10 mouse cellular contexts compared by ENCODE assay signal in genomic region chr17:45885461-45886336, GRCm38 (mm10).
DNase-seq lines count a peak whose midpoint lies in the region; ATAC-seq lines count a peak whose summit lies in the region.
"Had no signal": no experiment of that assay in that cellular context is flagged by ENCODE, and none has a peak within 500 bp of the region (broad histone marks: within the 10 kb centered on the region; RNA-seq: fewer than 3 reads in every experiment).

No protein-coding gene starts in this region.

- no peaks in the 10 kb centered on the region for H3K36me3 ChIP-seq in kidney, embryonic 14.5 days (ENCODE audit: control insufficient read depth, insufficient read depth, low read length)
- no peaks in the 10 kb centered on the region for H3K36me3 ChIP-seq in intestine, embryonic 14.5 days (ENCODE audit: control insufficient read depth, insufficient read depth, low read length)
- H3K36me3 ChIP-seq in limb, embryonic 15.5 days, result no peaks in the 10 kb centered on the region
- no peaks in the 10 kb centered on the region for H3K36me3 ChIP-seq in stomach, embryonic 15.5 days

- 40% methylated on average over 24 of the region's 24 CpGs for WGBS in kidney, embryonic 14.5 days
- 47% methylated on average over 24 of the region's 24 CpGs for WGBS in intestine, embryonic 14.5 days
- WGBS in limb, embryonic 15.5 days, result 39% methylated on average over 24 of the region's 24 CpGs
- 42% methylated on average over 24 of the region's 24 CpGs for WGBS in stomach, embryonic 15.5 days

- H3K4me1 ChIP-seq in kidney, embryonic 14.5 days (ENCODE audit: control insufficient read depth, insufficient read depth, low read length), result peaks cover 16% of the 10 kb centered on the region
- peaks cover 12% of the 10 kb centered on the region for H3K4me1 ChIP-seq in intestine, embryonic 14.5 days (replicated peaks; ENCODE audit: control insufficient read depth, insufficient read depth, low read length)
- peaks cover 33% of the 10 kb centered on the region for H3K4me1 ChIP-seq in limb, embryonic 15.5 days
- peaks cover 13% of the 10 kb centered on the region for H3K4me1 ChIP-seq in stomach, embryonic 15.5 days

- H3K27ac ChIP-seq in kidney, embryonic 14.5 days (ENCODE audit: low read depth, low read length), result no peak overlapping the region
- H3K27ac ChIP-seq in intestine, embryonic 14.5 days (ENCODE audit: low read depth), result peak overlapping the region; percentile 7; the same call in 1 of the 2 replicates
- H3K27ac ChIP-seq in limb, embryonic 15.5 days, result peak overlapping the region; percentile 63
- peak overlapping the region; percentile 27 for H3K27ac ChIP-seq in stomach, embryonic 15.5 days

- no peak for ATAC-seq in kidney, embryonic 14.5 days (ENCODE audit: low FRiP score, low TSS enrichment)
- peak; percentile 18; the same call in 1 of the 2 replicates for ATAC-seq in intestine, embryonic 14.5 days (replicated peaks; ENCODE audit: low FRiP score, low TSS enrichment, low read depth)
- ATAC-seq in limb, embryonic 15.5 days (ENCODE audit: insufficient number of reproducible peaks, low FRiP score, low TSS enrichment, low read depth), result no peak
- ATAC-seq in stomach, embryonic 15.5 days (ENCODE audit: insufficient read depth, low FRiP score, low read depth), result peak; percentile 59
- no peak for ATAC-seq in frontal cortex, adult (ENCODE audit: low TSS enrichment)

- DNase-seq in kidney, adult 11 months, result peak; percentile 93
- no peak for DNase-seq in intestine, embryonic 14.5 days (ENCODE audit: low spot score)
- DNase-seq in urinary bladder, adult 2 months (ENCODE audit: low spot score), result no peak
- DNase-seq in cerebellum, adult 11-12 months, result no peak
- DNase-seq: layer of hippocampus, postnatal 36 days; thymus, postnatal 14 days had no signal

- H3K4me2 ChIP-seq in kidney, embryonic 14.5 days (replicated peaks; ENCODE audit: low read depth, low read length), result no peak overlapping the region
- no peak overlapping the region for H3K4me2 ChIP-seq in intestine, embryonic 14.5 days (ENCODE audit: low read length)
- H3K4me2 ChIP-seq in limb, embryonic 15.5 days, result peak overlapping the region; percentile 25
- H3K4me2 ChIP-seq in stomach, embryonic 15.5 days, result no peak overlapping the region

- no peaks in the 10 kb centered on the region for H3K9me3 ChIP-seq in kidney, embryonic 14.5 days (ENCODE audit: control insufficient read depth, low read length)
- H3K9me3 ChIP-seq in intestine, embryonic 14.5 days (ENCODE audit: control insufficient read depth, low read length), result no peaks in the 10 kb centered on the region
- H3K9me3 ChIP-seq in limb, embryonic 15.5 days, result no peaks in the 10 kb centered on the region
- H3K9me3 ChIP-seq in stomach, embryonic 15.5 days, result no peaks in the 10 kb centered on the region

- no peak overlapping the region for H3K4me3 ChIP-seq in kidney, embryonic 14.5 days (ENCODE audit: low read length)
- H3K4me3 ChIP-seq in intestine, embryonic 14.5 days (ENCODE audit: low read depth, low read length), result no peak overlapping the region
- H3K4me3 ChIP-seq in limb, embryonic 15.5 days, result no peak overlapping the region
- no peak overlapping the region for H3K4me3 ChIP-seq in stomach, embryonic 15.5 days (replicated peaks)

- H3K9ac ChIP-seq in kidney, embryonic 14.5 days (ENCODE audit: low read depth, low read length), result no peak overlapping the region
- H3K9ac ChIP-seq in intestine, embryonic 14.5 days (ENCODE audit: low read length), result no peak overlapping the region
- H3K9ac ChIP-seq in limb, embryonic 15.5 days, result no peak overlapping the region
- H3K9ac ChIP-seq in stomach, embryonic 15.5 days, result no peak overlapping the region

- H3K27me3 ChIP-seq in kidney, embryonic 14.5 days (ENCODE audit: control insufficient read depth, insufficient read depth, low read length), result no peaks in the 10 kb centered on the region; the same call in 1 of the 2 replicates
- no peaks in the 10 kb centered on the region for H3K27me3 ChIP-seq in intestine, embryonic 14.5 days (replicated peaks; ENCODE audit: control insufficient read depth, insufficient read depth, low read length)
- no peaks in the 10 kb centered on the region; the same call in 1 of the 2 replicates for H3K27me3 ChIP-seq in limb, embryonic 15.5 days
- no peaks in the 10 kb centered on the region for H3K27me3 ChIP-seq in stomach, embryonic 15.5 days (replicated peaks)

Comparison
In these comparisons a context has a peak if more than half of its experiments do, and no peak if none do; other contexts are left out.
1. ATAC-seq: peak in intestine, embryonic 14.5 days (single experiment) and stomach, embryonic 15.5 days (single experiment); none in kidney, embryonic 14.5 days (single experiment), limb, embryonic 15.5 days (single experiment) and frontal cortex, adult (single experiment).